Mouse (Mus musculus) liver, embryonic 12.5 days (tissue): Measurements from ENCODE around the gene Engase. TPM values are rescaled to one million over a fixed set of nuclear protein-coding genes. Genes with fewer than 3 reads are reported as not detected.
A peak's percentile ranks its signal among the peaks of the same experiment; 100 is the strongest.

ENCODE experiments used
- ATAC-seq: fragments of 200-750 bp; cut with Nextera tagmentation; 2 replicates; pipeline ENCODE4 v1.8.0; 2017; ENCODE audit warnings: moderate number of reproducible peaks, mild to moderate bottlenecking, moderate library complexity
- H3K27ac ChIP-seq: fragments of 300-500 bp; sonication (generic); 2 replicates; pipeline ENCODE4 v1.5.1; 2016; ENCODE audit warnings: mild to moderate bottlenecking
- H3K27me3 ChIP-seq: fragments of 300-500 bp; sonication (generic); replicated peaks from 2 replicates; pipeline ENCODE4 v1.6.1; 2016; ENCODE audit warnings: mild to moderate bottlenecking, moderate library complexity
- H3K36me3 ChIP-seq: fragments of 300-500 bp; sonication (generic); 2 replicates; pipeline ENCODE4 v1.6.1; 2016; ENCODE audit warnings: mild to moderate bottlenecking, moderate library complexity
- H3K4me1 ChIP-seq: fragments of 300-500 bp; sonication (generic); 2 replicates; pipeline ENCODE4 v1.6.1; 2016
- H3K4me2 ChIP-seq: fragments of 300-500 bp; sonication (generic); 2 replicates; pipeline ENCODE4 v1.6.1; 2016; ENCODE audit warnings: mild to moderate bottlenecking, moderate library complexity
- H3K4me3 ChIP-seq: fragments of 300-500 bp; sonication (generic); 2 replicates; pipeline ENCODE4 v1.5.1; 2016; ENCODE audit warnings: mild to moderate bottlenecking, moderate library complexity
- H3K9ac ChIP-seq: fragments of 300-500 bp; sonication (generic); 2 replicates; pipeline ENCODE4 v1.6.1; 2016; ENCODE audit warnings: mild to moderate bottlenecking, moderate library complexity
- H3K9me3 ChIP-seq: fragments of 300-500 bp; sonication (generic); replicated peaks from 2 replicates; pipeline ENCODE4 v1.6.1; 2016; ENCODE audit warnings: mild to moderate bottlenecking, moderate library complexity
- WGBS: fragments of 180-500 bp; shearing (Covaris S2); methylation state at CpG from one replicate; pipeline ENCODE4 v1.1.7; 2016; ENCODE audit not compliant: insufficient replicate concordance; 5-methylcytosine and 5-hydroxymethylcytosine counted together
- polyA plus RNA-seq: library from polyadenylated mRNA; unstranded; fragments of >200 nt; fragmentation: Nextera tagmentation; extraction: Ambion mirVana; gene quantifications from 2 replicates; pipeline ENCODE4 v1.2.1, GENCODE M21; 2016

Engase gene
- polyA plus RNA-seq, 1 experiment from 2014 or later = 11.7 TPM

GRCm38 (mm10) chr11:118481231-118481630 is 4.6 kb downstream of the Engase start:
- no peaks in the 10 kb centered on the region for H3K9me3 ChIP-seq
- ATAC-seq = no peak

DNA sequence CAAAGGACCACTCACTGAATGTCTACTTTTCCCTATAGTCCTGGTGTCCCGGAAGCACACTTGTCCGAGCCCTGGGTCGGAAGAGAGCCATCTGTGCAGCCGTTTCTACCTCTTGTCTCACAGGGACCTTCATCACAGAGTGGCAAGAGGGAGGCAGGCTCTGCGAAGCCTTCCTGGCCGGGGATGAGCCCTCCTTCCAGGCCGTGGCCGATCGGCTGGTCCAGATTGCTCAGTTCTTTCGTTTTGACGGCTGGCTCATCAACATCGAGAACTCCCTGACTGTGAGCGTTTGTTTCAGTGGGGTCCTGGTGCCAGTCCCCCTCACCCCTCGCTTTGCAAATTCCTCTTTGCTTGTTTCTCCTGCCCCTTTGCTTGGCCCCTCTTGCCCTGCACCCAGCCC is 5.1 kb downstream of the Engase start:
- H3K4me2 ChIP-seq = no peak overlapping the region
- peaks cover 16% of the 10 kb centered on the region for H3K4me1 ChIP-seq
- H3K9ac ChIP-seq = no peak overlapping the region
- no peaks in the 10 kb centered on the region for H3K9me3 ChIP-seq
- no peaks in the 10 kb centered on the region for H3K27me3 ChIP-seq
- no peak overlapping the region for H3K27ac ChIP-seq
- peaks cover 74% of the 10 kb centered on the region for H3K36me3 ChIP-seq
- ATAC-seq = no peak
- no peak overlapping the region for H3K4me3 ChIP-seq
- 81% methylated on average over 14 of the region's 14 CpGs for WGBS

More at GRCm38 (mm10) chr11:118481231-118481630, 4.6 kb downstream of the Engase start:
- Histone ChIP-seq H3K27ac (no peak overlapping the region), H3K9ac (no peak overlapping the region), H3K36me3 (peaks cover 69% of the 10 kb centered on the region), H3K4me1 (peaks cover 18% of the 10 kb centered on the region), H3K4me2 (no peak overlapping the region), H3K4me3 (no peak overlapping the region), H3K27me3 (no peaks in the 10 kb centered on the region)
- 87% methylated on average over 11 of the region's 11 CpGs for WGBS

- no peak overlapping the region for H3K4me2 ChIP-seq
- no peaks in the 10 kb centered on the region for H3K4me1 ChIP-seq
- no peak for ATAC-seq
- H3K4me3 ChIP-seq = no peak overlapping the region
- no peaks in the 10 kb centered on the region for H3K9me3 ChIP-seq
- H3K27me3 ChIP-seq = no peaks in the 10 kb centered on the region; the same call in 1 of the 2 replicates
- H3K27ac ChIP-seq = no peak overlapping the region
- H3K36me3 ChIP-seq = peaks cover 89% of the 10 kb centered on the region
- no peak overlapping the region for H3K9ac ChIP-seq
- WGBS = 91% methylated on average over 8 of the region's 8 CpGs
These were observed 7.5 kb downstream of the Engase start for GRCm38 (mm10) chr11:118484169-118484568.

DNA sequence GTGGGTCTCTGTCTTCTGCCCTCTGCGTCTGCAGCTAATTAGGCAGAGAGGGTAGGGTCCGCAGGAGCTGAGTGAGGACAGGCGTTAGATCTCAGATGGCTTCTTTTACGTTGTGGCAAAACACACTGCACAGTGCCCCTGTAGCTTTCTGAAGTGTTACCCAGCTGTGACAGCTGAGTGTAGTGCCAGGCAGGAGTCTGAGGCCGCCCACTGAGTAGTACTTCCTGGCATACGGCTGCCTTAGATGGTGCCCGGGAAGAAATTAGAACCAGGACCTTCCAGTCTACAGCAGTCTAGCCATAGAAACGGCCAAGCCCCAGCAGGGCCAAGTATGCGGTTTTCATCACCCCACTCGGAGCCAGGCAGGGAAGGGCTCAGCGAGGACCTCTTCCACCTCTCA is 8.7 kb downstream of the Engase start:
- peaks cover 3% of the 10 kb centered on the region for H3K4me1 ChIP-seq
- 75% methylated on average over 11 of the region's 11 CpGs for WGBS
- H3K27me3 ChIP-seq = no peaks in the 10 kb centered on the region; the same call in 1 of the 2 replicates
- no peak overlapping the region for H3K4me3 ChIP-seq
- no peak overlapping the region for H3K4me2 ChIP-seq
- H3K9ac ChIP-seq = no peak overlapping the region
- peaks cover 79% of the 10 kb centered on the region for H3K36me3 ChIP-seq
- H3K27ac ChIP-seq = no peak overlapping the region
- ATAC-seq = no peak
- H3K9me3 ChIP-seq = no peaks in the 10 kb centered on the region

DNA sequence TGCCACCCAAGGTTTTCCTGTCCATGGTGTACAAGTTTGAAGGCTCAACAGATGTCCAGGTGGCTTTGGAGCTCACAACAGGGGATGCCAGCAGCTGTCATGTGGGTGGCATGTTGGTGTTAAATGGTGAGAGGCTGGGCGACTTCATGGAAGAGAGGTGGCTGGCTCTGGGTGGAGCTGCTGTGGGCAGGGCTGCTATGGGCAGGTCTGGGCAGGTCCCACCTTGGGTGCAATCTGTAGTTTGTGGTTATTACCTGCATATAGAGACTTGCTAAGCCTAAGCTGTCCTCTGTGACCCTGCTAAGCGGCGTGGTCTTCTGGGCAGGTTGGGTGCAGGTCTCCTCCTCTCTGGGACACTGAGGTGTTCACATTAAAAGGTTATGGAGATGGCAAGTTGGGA is 9.2 kb downstream of the Engase start:
- no peak for ATAC-seq
- Histone ChIP-seq H3K4me1 (peaks cover 7% of the 10 kb centered on the region), H3K9ac (no peak overlapping the region), H3K4me2 (no peak overlapping the region), H3K27me3 (no peaks in the 10 kb centered on the region; the same call in 1 of the 2 replicates), H3K4me3 (no peak overlapping the region), H3K27ac (no peak overlapping the region), H3K36me3 (peaks cover 79% of the 10 kb centered on the region), H3K9me3 (no peaks in the 10 kb centered on the region)
- 75% methylated on average over 3 of the region's 3 CpGs for WGBS

DNA sequence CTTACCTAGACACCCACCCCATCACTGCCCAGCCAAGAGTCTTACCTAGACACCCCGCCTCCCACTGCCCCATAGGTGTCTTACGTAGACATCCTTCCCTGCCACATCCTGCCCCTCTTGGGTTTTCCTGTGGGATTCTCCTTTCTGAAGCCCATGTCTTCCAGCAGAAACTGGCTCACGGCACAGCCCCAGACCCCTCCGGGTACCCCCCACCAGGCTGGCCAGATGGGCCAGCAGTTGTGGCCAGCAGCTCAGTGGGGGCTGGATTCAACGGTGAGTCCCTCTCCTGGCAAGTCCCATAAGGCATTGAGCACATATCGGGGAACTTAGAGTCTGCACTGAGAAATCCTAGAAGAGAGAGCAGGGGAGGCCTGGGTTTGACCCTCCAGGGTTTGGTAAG is 9.7 kb downstream of the Engase start:
- Histone ChIP-seq H3K36me3 (peaks cover 74% of the 10 kb centered on the region), H3K9me3 (no peaks in the 10 kb centered on the region), H3K4me3 (no peak overlapping the region), H3K27me3 (no peaks in the 10 kb centered on the region; the same call in 1 of the 2 replicates), H3K9ac (no peak overlapping the region), H3K27ac (no peak overlapping the region), H3K4me2 (no peak overlapping the region), H3K4me1 (peaks cover 8% of the 10 kb centered on the region)
- 81% methylated on average over 6 of the region's 6 CpGs for WGBS
- no peak for ATAC-seq

GRCm38 (mm10) chr11:118486881-118487772 is 10.5 kb downstream of the Engase start:
- WGBS = 80% methylated on average over 29 of the region's 29 CpGs
- H3K4me3 ChIP-seq = no peak overlapping the region
- no peaks in the 10 kb centered on the region for H3K9me3 ChIP-seq
- H3K9ac ChIP-seq = no peak overlapping the region
- no peak overlapping the region for H3K4me2 ChIP-seq
- H3K36me3 ChIP-seq = peaks cover 66% of the 10 kb centered on the region
- ATAC-seq = no peak
- no peak overlapping the region for H3K27ac ChIP-seq
- H3K4me1 ChIP-seq = peaks cover 8% of the 10 kb centered on the region
- no peaks in the 10 kb centered on the region; the same call in 1 of the 2 replicates for H3K27me3 ChIP-seq

DNA sequence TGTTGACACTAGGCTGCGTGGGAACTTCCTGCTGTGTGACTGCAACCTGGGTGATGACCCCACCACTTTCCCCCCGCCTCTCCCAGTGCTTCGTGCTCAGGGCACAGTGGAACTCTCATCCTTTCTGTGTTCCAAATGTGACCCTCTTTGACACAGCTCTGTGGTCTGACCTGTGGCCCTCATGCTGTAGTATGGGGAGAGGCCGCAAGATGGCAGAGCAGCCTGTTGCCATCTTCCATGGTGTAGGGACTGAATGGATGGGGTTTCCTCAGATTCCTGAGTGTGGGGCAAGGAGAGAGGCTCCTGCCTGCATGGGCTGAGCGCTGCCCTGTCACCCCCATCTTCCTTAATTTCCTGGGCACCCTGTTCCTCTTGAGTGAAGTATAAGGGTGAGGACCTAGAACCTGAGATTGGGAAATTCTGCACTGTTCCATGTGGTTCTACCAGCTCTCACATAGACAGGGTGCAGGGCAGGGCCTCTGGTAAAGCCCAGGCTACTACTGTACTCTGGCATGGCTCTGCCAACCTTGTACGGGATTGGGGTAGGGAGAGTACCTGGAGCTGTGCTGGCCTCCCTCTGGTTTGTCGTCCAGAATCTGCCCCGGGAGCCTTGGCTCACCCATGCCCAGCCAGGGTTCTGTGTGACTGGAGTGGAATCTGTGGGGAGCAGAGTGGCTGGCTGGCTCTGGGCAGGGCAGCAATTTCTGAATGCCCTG is 11.7 kb downstream of the Engase start:
- Histone ChIP-seq H3K4me2 (no peak overlapping the region), H3K27me3 (no peaks in the 10 kb centered on the region; the same call in 1 of the 2 replicates), H3K4me3 (no peak overlapping the region), H3K9ac (no peak overlapping the region), H3K9me3 (no peaks in the 10 kb centered on the region), H3K4me1 (peaks cover 8% of the 10 kb centered on the region), H3K36me3 (peaks cover 54% of the 10 kb centered on the region), H3K27ac (no peak overlapping the region)
- 77% methylated on average over 8 of the region's 8 CpGs for WGBS
- no peak for ATAC-seq

DNA sequence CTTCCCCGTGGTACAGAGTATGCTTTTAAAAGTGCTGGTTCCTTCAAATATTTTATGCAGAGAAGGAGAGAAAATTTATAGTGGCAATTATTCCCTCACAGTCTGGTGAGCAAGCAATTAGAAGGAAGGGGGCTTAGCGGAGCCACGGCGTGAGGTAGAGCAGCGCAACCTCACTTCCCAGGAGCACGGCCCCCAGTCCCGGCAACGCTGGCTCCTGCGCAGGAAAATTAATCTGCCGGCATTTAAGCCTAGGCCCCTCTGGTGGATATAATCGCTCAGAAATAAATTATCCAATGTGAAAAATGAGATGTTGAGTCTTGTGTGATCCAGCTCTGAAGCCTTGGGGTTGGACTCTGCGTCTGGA is 12.3 kb downstream of the Engase start:
- Histone ChIP-seq H3K27me3 (peaks cover 2% of the 10 kb centered on the region; the same call in 1 of the 2 replicates), H3K4me3 (no peak overlapping the region), H3K27ac (no peak overlapping the region), H3K9ac (no peak overlapping the region), H3K36me3 (peaks cover 48% of the 10 kb centered on the region), H3K9me3 (no peaks in the 10 kb centered on the region), H3K4me2 (no peak overlapping the region), H3K4me1 (peaks cover 8% of the 10 kb centered on the region)
- no peak for ATAC-seq
- WGBS = 82% methylated on average over 12 of the region's 12 CpGs

DNA sequence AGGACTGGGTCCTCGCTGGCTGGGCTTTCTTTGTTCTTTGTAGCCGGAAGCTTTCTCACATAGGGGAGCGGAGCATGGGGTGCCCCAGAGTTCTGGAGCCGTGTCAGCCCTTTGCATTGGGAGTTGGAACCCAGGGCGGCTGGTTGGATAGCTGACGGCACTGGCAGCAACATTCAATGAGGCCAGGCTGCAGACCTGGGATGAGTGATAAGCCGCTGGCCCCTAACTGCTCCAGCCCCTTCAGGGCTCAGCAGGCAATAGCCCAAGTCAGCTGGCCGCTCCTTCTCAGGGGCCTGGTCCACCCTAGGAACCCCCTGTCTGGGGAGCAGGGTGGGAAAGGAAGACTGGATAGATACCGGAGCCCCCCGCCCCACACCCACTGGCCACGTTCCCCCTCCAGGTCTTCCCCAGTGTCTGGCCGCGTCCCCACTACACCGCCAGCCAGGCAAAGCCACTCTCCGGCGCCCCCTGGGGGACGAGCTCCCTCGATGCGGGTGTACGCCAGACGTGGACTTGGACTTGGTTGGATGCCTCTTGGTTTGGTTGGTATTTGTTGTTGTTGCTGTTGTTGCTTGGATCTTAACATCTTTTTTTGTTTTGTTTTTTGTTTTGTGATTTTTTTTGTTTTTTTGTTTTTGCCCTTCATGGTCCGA is 14.1 kb downstream of the Engase start:
- peak overlapping the region; percentile 63 for H3K4me2 ChIP-seq
- no peaks in the 10 kb centered on the region for H3K9me3 ChIP-seq
- peak overlapping the region; percentile 47 for H3K9ac ChIP-seq
- H3K27ac ChIP-seq = no peak overlapping the region; the same call in 1 of the 2 replicates
- H3K27me3 ChIP-seq = peaks cover 12% of the 10 kb centered on the region; the same call in 1 of the 2 replicates
- whole genome bisulfite sequencing = 17% methylated on average over 22 of the region's 22 CpGs
- H3K4me1 ChIP-seq = peaks cover 8% of the 10 kb centered on the region
- H3K36me3 ChIP-seq = peaks cover 30% of the 10 kb centered on the region
- peak; percentile 70 for ATAC-seq
- peak overlapping the region; percentile 18 for H3K4me3 ChIP-seq

DNA sequence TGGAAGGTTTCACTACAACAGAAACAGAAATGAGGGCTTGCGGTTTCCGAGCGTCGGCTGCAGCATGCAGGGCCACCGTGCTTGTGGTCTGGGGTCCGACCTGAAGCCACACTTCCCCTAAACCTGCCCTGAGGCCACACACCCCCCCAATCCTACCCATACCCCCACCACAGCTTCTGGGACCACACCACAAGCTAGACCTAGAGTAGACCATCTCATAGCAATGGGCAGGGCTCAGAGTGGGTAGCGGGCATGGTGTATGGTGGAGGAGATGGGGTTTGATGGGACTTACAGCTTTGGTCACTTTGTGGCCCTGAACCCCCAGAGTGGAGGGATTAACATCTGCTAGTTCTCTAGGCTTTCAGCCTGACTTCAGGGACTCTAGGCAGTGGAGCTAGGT is 14.6 kb downstream of the Engase start:
- 76% methylated on average over 7 of the region's 7 CpGs for whole genome bisulfite sequencing

More for the DNA sequence above, 14.6 kb downstream of the Engase start:
- Histone ChIP-seq H3K27me3 (peaks cover 17% of the 10 kb centered on the region), H3K36me3 (peaks cover 25% of the 10 kb centered on the region), H3K9ac (no peak overlapping the region), H3K27ac (no peak overlapping the region), H3K4me3 (no peak overlapping the region), H3K4me2 (no peak overlapping the region), H3K4me1 (peaks cover 8% of the 10 kb centered on the region), H3K9me3 (no peaks in the 10 kb centered on the region)
- no peak for ATAC-seq
